Mouse (Mus musculus) lung, adult 2 months (tissue): ENCODE measurements around the gene Afap1. TPM values are rescaled to one million over a fixed set of nuclear protein-coding genes. Genes with fewer than 3 reads are reported as not detected.

Experiments used
- DNase-seq: peaks from one replicate; pipeline ENCODE4 v3.0.0; 2022
- H3K4me1 ChIP-seq: fragments of 200-500 bp; 2 replicates; pipeline ENCODE4 v1.6.1; 2011; ENCODE audit warnings: low read length; ENCODE audit not compliant: control insufficient read depth, insufficient read depth
- H3K4me3 ChIP-seq: fragments of 200-500 bp; replicated peaks from 2 replicates; pipeline ENCODE3; 2011; ENCODE audit warnings: low read depth, mild to moderate bottlenecking, control low read depth, low read length; ENCODE audit errors: extremely low read depth
- CTCF ChIP-seq: fragments of 200-500 bp; IDR thresholded peaks from 2 replicates; pipeline ENCODE4 v1.5.1; 2011; ENCODE audit warnings: mild to moderate bottlenecking, low read length, control low read depth; ENCODE audit not compliant: insufficient read depth
- POLR2A ChIP-seq: fragments of 200-500 bp; IDR thresholded peaks from 2 replicates; pipeline ENCODE4 v1.6.1; 2011; ENCODE audit warnings: low read depth, mild to moderate bottlenecking, control low read depth, low read length, borderline replicate concordance; ENCODE audit errors: extremely low read depth
- whole genome bisulfite sequencing: fragments of 180-500 bp; shearing (Covaris S2); methylation state at CpG from one replicate; pipeline ENCODE4 v1.1.7; 2018; 5-methylcytosine and 5-hydroxymethylcytosine counted together
- polyA plus RNA-seq: library from polyadenylated mRNA; depleted of rRNA; stranded (reverse); fragments of >200 nt; gene quantifications from 2 replicates; pipeline ENCODE4 v1.2.3, GENCODE M21; 2012; rRNA removed

Gene Afap1
- polyA plus RNA-seq, 1 experiment: 19.7 TPM

GRCm38 (mm10) chr5:36041236-36041562 lies 148.1 kb downstream of the Afap1 start:
- no peak overlapping the region for H3K4me3 ChIP-seq
- no peak for TF ChIP-seq POLR2A
- no peak for TF ChIP-seq CTCF
- no peak for DNase-seq
- H3K4me1 ChIP-seq: no peaks in the 10 kb centered on the region

- no peaks in the 10 kb centered on the region for H3K4me1 ChIP-seq
- no peak for TF ChIP-seq CTCF
- TF ChIP-seq POLR2A: no peak
- WGBS: 80% methylated on average over 6 of the region's 6 CpGs
- no peak for DNase-seq
- H3K4me3 ChIP-seq: no peak overlapping the region
These were observed 148.6 kb downstream of the Afap1 start for GRCm38 (mm10) chr5:36041756-36042155.

DNA sequence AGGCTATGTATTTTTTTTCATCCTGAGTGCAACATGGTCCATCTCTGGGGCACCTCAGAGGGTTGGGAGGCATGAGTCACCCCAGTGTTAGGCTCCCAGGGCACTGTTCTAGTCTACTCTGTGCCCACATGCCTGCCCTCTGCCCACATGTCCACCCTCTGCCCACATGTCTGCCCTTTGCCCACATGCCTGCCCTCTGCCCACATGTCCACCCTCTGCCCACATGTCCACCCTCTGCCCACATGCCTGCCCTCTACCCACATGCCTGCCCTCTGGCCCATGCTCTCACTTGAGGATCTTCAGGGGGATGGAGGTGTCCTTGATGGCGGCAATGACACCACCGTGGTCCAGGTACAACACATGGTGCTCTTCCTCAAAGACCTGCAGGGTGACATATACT lies 150.0 kb downstream of the Afap1 start:
- Histone ChIP-seq H3K4me3 (no peak overlapping the region), H3K4me1 (no peaks in the 10 kb centered on the region)
- WGBS: 96% methylated on average over 2 of the region's 2 CpGs
- no peak for DNase-seq
- TF ChIP-seq POLR2A: no peak
- no peak for TF ChIP-seq CTCF

Other genes with a start within 250 kb of the Afap1 start
- gene Htra3, start 213.5 kb upstream of the Afap1 start, polyA plus RNA-seq: 59.4 and 80.1 TPM in 2 replicates
- 38.3 and 39.4 TPM in 2 replicates for gene Sh3tc1, start 153.3 kb upstream of the Afap1 start, polyA plus RNA-seq
- gene Ablim2, start 135.4 kb upstream of the Afap1 start, polyA plus RNA-seq: 12.9 and 16.9 TPM in 2 replicates